Mouse (Mus musculus): Measurements from ENCODE around the gene 5430419D17Rik.

5430419D17Rik gene

DNA sequence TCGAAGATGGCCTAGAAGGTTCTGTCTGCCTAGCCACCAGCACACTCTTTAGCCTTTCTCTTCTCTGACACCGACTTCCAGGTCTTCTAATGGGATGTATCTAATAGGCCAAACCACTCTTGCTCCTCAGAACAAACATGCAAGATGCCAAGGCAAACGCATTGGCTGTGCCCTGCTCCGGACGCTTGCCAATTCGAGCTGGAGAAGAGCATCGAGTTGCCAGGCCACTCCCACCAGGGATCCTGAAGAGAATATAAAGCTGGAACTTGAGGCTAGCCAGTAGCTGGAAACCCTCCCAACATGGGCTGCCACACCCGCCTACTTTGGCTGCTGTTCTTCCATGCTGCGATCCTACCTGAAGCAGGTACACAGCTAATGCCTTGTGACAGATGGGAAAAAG, at the start of gene 5430419D17Rik:
5430419D17Rik (plus strand) TSS at position 282 of the 400 bp plus-strand sequence.
- DNase-seq = no peak

DNA sequence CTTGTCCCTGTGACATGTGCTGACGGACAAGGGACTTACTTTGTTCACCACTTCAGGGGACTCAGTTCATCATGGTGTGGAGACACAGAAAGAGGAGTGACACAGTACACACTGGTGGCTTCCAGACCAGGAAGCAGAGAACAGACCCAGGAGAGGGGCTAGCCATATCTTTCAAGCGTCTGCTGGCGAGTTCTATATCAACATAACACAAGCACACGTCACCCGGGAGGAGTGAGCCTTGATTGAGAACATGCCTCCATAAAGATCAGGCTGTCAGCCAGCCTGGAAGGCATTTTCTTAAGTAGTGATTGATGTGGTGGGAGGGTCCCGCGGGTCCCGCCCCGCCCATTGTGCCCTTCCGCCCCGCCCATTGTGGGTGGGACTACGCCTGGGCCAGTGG, 44.2 kb upstream of the 5430419D17Rik start:
- DNase-seq = no peak

DNA sequence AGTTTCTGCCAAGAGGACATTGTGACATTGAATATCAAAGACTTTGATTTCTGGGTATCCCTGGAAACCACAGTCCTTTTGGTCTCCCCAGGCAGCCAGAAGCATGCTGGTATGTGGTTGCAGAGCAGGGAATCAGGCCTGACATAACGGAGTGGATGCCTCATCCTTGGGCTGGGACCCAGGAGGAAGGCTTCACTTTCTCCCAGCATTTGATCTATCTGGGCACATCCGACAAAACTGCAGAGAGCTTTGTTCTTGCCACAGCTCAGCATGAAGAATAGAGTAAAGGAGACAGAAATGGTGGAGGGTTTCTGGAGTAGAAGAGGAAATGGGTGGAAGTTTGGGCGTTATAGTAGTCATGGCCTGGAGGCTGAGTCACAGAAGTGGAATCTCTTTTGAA, 41.0 kb upstream of the 5430419D17Rik start:
- DNase-seq = no peak

DNA sequence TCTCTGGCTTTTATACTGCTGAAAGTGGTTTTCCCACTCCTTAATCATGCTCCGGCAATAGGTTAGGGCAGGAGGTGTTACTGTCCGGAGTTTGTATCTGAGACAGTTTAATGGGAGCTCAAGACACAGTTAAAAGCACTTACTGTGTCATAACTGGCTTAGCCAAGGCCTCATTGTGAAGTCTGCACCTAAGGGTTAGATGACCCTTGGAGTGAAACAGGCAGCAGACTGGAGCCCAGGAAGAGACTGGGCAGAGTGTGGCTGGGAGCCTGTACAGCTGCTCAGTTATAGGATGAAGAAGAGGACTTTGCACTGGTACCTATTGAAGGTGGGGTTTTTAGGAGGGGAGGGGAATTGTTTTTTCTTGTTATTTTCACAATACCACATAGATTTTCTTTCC, 28.0 kb upstream of the 5430419D17Rik start, which contains the start of gene 4933402N03Rik:
4933402N03Rik (minus strand) TSS at position 101 of the 400 bp plus-strand sequence.
- DNase-seq = no peak

DNA sequence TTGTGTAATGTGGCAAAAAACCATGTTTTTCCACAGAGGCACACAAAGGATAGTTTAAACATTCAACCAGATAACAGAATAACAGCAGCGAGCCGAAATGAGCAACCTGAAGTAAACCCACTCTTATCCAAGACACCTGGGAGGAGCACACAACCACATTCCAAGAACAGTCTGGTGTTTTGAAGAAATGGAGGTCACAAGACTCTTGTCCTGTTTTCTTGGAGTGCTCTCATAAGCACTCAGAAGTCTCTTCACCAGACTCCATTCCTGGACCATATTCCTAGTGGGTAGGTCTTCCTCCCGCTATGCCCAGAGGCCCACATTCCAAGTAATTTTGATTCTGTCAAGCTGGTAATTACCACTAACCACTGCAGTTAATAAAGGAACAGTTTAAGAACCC, 24.0 kb upstream of the 5430419D17Rik start:
- no peak for DNase-seq

DNA sequence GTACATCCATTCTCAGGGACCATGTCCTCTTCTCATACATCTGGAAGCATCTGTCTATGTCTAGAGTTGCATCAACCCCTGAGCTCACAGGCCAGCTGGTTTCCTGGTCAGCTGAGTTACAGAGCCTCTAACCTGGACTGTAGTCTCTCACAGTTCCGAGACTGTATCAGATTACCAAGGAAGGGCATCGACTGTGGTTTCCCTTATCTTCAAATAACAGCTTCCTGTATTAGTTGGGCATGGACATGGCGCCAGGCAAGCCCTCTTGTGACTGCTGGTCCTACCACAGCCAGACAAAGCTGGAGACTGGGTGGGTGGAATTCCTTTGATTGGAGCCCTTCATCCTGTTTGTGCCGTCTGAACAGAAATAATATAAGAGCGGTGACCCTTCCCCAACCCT, 21.2 kb upstream of the 5430419D17Rik start:
- DNase-seq = no peak

DNA sequence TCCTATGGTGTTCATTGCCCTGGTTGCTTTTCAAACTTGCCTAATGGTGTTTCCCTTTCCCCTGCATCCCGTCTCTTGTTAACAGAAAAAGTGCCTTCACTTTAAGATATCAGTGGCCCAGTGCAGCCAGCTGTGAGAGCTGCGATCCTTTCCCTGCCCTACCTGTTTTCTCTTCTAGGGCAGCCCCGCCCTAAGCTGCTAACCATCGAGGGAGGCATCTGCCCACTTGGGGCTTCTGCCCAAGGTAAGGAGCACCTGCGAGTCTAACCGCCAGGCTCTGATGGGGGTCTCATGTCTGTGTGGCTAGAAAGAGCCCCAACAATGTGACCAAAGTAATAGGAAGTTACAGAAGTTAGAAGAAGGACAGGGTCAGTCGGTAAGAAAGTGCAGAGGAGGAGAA, 12.0 kb upstream of the 5430419D17Rik start:
- no peak for DNase-seq

DNA sequence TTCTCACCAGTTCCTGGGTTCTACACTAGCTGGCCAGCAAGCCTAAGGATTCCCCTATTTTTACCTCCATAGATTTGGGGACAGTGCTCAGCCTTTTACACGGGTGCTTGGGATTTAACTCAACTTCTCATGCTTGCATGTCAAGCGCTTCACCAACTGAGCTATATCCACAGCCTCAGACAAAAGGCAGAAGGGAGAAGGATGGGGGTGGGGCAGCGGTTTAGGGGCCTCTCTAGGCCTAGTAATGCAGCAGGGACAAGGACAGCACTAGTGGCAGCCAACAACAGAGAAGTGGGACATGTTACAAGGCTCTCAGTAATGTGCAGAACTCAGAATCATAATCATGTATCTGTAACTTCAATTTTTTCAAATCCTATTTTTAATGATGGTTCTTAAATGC, 6.4 kb upstream of the 5430419D17Rik start:
- no peak for DNase-seq

DNA sequence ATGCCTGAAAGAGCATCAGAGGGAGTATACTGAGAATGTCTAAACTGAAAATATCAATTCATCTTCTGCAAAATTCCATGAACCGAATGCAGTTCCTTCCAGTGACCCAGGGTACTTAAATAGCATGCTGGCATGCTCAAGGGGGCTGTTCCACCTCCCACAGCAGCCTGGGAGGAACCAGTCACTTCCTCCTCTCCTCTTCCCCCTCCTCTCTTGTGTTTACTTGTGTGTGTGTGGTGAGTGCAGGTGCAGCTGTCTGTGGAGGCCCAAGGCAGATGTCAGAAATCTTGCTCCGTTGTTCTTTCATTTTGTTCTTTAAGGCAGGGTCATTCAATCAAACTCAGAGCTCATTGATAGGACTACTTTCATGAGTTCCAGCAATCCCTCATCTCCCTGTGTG, 5.1 kb upstream of the 5430419D17Rik start:
- no peak for DNase-seq

DNA sequence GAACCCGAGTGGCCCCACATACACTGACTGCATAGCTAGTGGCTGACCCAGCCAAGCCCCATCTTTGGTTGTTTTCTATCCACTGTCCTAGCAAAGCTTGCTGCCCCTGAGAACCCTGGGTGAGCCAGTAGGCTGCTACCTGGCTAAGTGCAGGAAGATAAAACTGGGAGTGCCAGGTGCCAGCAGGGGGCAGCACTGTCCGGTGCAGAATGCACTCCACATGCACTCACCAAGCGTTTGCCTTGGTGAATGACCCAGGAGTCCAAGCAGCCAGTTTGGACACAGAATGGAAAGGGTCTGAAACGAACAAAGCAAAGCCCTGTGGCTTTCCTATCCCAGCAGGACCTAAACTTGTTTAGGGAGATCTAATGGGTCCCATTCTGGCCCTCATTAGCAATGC, 8.5 kb downstream of the 5430419D17Rik start:
- DNase-seq = peak; percentile 15 to 22

DNA sequence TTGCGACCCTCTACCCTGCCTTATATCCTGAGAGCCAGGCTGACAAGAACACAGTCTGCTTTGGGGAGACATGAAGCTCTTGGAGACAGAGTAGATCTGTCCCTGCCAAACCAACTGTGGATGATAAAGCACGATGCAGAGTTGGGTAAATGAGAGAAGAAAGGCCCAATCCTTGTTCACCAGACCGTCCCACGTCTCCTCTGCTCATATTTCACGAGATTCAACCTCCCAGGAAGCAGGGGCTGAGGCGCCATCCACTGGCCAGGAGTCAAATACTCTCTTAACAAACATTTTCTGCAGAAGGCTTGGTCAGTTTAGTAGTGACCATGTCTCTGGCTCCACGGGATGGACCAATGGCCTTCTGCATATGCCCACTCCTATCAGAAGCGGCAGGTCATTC, 10.1 kb downstream of the 5430419D17Rik start:
- DNase-seq = no peak

DNA sequence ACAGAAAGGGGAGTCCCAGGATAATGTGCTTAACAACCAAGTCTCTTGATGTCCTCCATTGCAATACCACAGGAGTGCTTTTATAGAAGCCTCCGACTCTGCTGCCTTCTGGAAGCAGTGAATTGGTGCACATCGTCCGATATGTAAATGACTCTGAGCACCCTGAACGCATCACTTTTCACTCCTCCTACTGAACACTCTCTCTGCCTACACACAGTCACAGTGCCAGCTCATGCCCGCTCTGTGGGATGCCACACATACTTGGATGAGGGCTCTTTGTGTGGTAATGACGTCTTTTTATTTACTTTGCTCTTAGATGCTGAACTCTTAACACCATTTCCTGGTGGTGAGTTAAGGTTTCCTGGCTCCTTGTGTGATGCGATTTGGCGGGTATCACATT, 12.8 kb downstream of the 5430419D17Rik start:
- DNase-seq = no peak

DNA sequence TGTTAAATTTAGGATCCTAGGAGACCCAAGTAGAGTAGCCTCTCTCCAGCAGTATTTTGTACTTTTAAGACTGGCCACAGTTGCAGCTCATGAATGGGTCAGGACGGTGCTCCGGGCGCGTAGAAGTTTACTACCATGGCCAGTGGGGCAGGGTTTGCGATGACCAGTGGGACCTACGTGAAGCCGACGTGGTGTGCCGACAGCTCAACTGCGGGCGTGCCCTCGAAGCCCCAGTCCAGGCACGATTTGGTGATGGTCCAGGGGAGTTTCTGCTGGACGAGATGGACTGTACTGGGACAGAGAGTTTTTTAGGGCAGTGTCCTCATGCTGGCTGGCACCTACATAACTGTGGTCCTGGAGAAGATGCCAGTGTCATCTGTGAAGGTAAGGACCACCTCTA, 13.8 kb downstream of the 5430419D17Rik start:
- DNase-seq = no peak

DNA sequence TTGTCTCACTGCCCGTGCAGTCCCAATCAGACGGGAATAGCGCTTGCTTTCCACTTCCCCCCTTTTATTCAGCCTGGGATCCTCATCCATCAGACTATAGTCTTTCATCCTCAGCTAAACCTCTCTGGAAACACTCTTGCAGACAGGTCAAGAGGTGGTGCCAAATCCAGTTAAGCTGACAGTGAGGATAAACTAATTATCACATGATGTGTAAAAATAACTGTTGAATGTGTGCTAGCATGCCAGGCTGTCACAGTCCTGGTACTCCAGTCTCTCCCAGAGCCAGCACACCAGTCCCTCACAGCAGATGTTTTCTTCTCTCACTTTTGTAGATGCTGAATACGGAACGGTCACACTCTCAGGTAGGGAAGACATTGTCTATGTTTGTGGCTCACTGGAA, 48.9 kb downstream of the 5430419D17Rik start:
- DNase-seq = no peak

DNA sequence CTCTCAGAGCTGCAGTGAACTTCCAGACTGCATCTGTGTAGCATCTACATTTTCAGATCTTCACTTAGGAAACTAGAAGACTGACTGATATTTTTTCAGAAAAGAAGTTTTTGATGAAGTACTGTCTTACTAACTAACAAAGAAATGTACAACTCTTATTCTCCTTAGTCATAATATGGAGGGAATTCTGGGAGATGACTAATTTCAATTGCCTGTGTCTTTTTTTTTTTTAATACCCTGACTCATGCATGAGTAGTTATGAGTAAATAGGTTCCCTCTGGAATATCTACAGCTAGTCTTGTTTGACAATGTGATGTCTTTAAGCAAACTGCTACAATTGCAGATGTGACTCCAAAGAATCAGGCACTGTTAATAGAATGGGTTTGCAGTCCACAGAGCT, 61.9 kb downstream of the 5430419D17Rik start:
- no peak for DNase-seq

DNA sequence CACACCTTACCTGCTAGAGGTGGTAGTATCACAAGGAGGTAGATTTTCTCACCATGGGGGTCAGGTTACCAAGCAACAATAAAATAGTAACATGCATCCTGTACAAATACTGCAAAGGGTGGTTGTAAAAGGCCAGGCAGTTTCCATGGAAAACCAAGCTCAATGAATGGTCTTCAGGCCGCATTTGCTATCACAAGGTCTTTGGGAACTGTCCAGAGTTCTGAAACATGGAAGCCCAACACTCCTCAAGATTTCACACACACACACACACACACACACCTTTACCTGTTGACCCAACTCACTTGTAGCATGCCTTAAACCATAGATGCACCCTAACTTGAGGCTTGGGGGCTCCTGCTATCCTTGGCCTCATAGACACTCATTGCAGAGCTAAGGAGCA, 70.8 kb downstream of the 5430419D17Rik start:
- DNase-seq = no peak

DNA sequence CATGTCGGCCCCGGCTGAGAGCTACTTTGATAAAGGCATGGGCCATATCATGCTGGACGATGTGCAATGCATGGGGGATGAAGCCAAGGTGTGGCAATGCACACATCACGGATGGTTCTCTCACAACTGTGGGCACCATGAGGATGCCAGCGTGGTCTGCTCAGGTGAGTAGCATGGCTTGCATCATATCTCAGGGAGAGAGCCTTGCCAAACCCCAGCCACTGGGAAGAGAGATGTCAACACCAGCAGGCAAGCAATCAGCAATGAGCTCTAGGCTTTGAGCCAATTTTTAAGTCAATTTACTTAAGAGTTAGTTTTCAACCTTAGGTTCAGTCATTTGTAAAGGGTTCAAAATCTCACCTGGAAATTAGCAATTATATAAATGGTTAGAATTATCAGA, 82.6 kb downstream of the 5430419D17Rik start:
- DNase-seq = no peak

DNA sequence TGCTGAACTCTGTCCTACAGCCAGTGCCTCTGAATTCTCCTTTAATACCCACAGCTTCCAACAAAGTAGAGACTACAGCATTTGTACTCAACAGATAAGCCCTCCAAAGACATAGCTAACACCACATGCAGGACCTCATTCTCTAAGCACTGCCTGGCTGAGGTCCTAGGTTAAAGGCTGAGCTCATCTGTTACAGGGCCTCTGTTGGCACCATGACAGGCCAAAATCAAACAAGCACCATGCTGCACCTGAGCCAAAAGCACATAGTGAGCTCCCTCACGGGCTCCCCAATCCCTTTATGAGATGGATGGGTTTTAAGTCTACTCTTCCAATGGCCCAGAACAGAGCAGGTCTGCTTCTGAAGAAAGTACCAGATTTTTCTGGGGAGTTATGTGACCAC, 83.1 kb downstream of the 5430419D17Rik start:
- no peak for DNase-seq

DNA sequence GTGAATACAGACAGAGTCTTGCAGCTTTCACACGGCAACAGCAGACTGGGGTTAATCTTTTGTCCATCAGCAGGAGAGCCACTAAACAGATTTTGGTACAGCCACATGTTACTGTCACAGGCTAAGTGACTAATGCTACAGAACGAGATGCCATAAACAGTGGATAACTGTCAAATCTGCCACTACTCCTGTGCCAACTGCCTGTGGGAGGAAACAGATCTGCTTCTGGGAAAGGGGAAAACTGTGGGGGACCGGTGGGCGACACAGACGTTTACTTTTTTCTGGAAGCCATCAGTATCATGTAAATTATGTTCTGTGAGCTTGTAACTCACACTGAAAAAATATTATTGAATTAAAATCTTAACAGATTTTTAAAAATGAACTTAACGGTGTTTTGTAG, 86.7 kb downstream of the 5430419D17Rik start:
- DNase-seq = no peak

DNA sequence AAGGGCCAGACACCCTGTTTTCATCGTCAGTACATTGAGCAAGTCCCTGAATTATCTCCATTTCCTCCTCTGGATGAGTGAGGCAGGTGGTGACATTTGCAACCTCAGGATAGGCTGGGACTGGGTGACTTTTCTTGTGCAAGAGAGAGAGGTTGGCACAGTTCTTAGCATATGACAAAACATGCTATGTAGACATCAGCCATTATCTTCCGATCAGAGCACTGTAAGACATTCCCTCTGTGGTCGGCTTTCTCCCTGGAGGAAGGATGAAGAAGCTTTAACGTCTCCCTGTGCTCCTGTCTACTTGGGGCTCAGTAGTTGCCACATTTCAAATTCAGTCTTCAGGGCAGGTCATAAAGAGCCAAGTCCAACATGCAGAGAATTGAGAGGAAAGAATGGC, 90.0 kb downstream of the 5430419D17Rik start:
- DNase-seq = no peak

DNA sequence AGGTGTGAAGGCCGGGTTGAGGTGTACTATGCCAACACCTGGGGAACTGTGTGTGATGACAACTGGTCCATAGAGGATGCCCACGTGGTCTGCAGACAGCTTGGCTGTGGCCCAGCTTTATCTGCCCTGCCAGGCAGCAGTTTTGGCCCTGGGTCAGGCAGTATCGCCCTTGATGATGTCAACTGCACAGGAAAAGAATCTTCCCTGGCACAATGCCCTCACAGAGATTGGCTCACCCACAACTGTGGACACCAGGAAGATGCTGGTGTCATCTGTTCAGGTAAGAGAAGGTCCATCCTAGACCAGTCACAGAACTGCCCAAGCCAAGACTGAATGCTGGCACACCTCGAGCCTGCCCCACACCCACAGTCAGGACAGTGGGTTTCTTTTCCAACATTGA, 91.6 kb downstream of the 5430419D17Rik start:
- DNase-seq = no peak

DNA sequence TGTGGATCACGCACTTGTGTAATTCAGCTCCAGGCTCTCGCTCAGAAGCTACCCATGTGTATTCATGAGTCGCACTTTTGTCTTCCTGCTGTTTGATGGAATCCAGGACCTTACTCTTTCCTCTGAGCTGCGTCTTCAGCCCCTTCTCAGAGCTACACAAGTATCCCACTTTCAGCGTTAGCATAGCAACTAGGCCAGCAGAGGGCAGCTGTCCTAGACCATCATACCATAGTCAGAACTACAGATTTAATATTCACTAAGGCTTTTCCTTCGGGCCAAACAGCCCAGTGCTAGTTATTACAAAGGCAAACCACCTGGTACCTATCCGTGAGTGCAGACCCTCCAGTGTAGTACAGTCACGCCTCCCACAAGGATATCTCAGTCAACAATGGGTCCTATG, 122.9 kb downstream of the 5430419D17Rik start:
- no peak for DNase-seq

DNA sequence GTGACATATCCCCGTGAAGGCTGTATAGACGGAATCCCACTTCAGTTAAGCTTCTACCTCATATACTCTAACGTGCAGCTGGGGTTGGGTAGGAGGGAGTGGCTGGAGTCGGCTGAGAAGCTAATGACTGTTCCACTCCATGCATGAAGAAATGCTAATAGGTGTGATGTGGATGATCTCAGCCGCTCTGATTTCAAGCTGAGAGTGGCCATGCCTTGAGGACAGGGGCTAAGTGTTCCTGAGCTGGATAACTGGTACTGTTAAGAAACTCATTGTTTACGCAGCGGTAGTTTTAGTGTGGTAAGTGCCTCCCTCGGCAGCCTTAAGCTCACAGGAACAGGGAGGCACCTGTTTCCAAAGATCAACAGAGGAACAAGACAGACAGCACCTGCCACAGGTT, 129.1 kb downstream of the 5430419D17Rik start:
- DNase-seq = no peak

DNA sequence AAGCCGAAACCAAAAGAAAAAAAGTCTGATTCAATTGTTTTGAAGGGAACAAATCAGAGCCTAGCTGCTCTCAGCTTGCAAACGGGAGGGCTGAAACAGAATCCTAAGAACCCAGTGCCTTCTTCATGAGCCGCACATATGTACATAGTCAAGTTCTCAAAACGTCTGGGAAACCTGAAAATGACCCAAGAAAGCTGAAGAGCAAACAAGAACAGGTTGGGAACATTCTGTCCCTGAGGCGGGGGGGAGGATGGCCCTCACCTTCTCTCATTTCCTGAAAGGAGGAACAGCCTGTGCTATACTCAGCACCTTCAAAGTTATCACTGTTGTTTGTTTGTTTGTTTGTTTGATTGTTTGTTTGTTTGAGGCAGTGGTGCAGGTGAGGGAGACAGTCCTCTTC, 132.5 kb downstream of the 5430419D17Rik start:
- DNase-seq = no peak

DNA sequence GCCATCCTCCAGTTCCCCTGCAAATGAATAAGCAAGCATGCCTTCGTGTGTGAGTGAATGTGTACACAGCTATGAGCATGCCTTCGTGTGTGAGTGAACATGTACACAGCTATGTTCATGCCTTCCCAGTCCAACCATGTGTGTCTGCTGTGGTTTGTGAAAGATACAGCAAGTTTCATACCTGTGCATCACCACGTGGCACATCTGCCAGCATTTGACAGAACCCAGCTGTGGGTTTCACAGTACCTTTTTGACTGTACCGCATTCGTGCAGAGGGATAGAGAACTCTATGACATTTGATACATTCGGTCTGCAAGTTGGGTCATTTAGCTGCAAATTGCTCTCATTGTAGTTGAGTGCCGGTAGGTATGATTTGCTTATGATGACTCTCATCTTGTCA, 140.3 kb downstream of the 5430419D17Rik start:
- no peak for DNase-seq

DNA sequence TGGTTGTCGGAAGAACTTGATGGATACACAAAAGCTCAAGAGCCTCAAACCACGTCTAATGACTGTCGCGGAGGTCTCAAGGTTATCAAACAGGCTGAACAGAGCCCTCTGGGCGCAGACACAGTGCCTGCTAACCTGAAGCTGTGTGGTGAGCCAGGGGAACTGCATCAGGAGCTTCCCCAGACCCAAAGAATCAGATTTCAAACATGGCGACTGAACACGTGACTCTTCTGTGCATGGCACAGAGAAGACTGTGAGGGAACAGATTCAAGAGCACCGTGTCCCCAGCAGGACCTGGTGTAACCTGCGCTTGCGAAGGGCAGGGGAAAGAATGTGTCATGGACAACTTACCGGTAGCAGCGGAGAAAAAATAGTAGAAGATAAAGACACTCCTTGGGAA, 143.4 kb downstream of the 5430419D17Rik start:
- DNase-seq = no peak
